Mouse (Mus musculus): ENCODE results near the gene Ybx1.

- TF ChIP-seq POLR2A (IDR thresholded peaks at IDR 0.05; ENCODE audit: insufficient read depth, low read length) (no peak), EP300 (IDR thresholded peaks at IDR 0.05; ENCODE audit: insufficient read depth, low read depth, low read length) (no peak)
These were observed 31.9 kb downstream of the Ybx1 start for GRCm38 (mm10) chr4:119262483-119262882.

All from ES-Bruce4 (cell line).